Mouse (Mus musculus) left cerebral cortex, postnatal 4 days (tissue): ENCODE measurements at regions not wholly inside any gene's neighbourhood (a gene's known extent, or its start where the extent isn't known, plus 50 kb on each side); places are given as distances from the start of the nearest gene placed in this dataset.

Experiments used
- DNase-seq: peaks from one replicate; pipeline ENCODE4 v3.0.0-alpha.2; 2022
- intact Hi-C: fragments of 180-260 bp; cut with DNase I; formaldehyde crosslinking; loops from one replicate; pipeline ENCODE4 v1.15.1; 2025

- intact Hi-C loops, result no loop called here
- peak; percentile 21 for DNase-seq
Measured at GRCm38 (mm10) chr12:38928786-38929351, 149.7 kb downstream of the Etv1 start.

- intact Hi-C loops, result no loop called here
- DNase-seq, result no peak
Measured at GRCm38 (mm10) chr12:38929644-38930043, 150.5 kb downstream of the Etv1 start.

- no peak for DNase-seq
- intact Hi-C loops, result no loop called here
Measured at GRCm38 (mm10) chr12:38931769-38932168, 152.6 kb downstream of the Etv1 start.

GRCm38 (mm10) chr12:38959605-38960004 is 180.4 kb downstream of the Etv1 start:
- intact Hi-C loops, result no loop called here
- no peak for DNase-seq

GRCm38 (mm10) chr12:38962302-38962701 is 183.1 kb downstream of the Etv1 start:
- no peak for DNase-seq
- intact Hi-C loops, result no loop called here

GRCm38 (mm10) chr12:38970347-38970746 is 191.2 kb downstream of the Etv1 start:
- intact Hi-C loops, result no loop called here
- no peak for DNase-seq

- intact Hi-C loops, result no loop called here
- DNase-seq, result no peak
Measured at GRCm38 (mm10) chr12:38972205-38972604, 193.0 kb downstream of the Etv1 start.

GRCm38 (mm10) chr12:38975508-38975907 is 196.3 kb downstream of the Etv1 start:
- no peak for DNase-seq
- intact Hi-C loops, result no loop called here

- DNase-seq, result no peak
- intact Hi-C loops, result no loop called here
Measured at GRCm38 (mm10) chr12:38982423-38982822, 203.2 kb downstream of the Etv1 start.

- intact Hi-C loops, result no loop called here
Measured at GRCm38 (mm10) chr12:38985909-38986308, 206.7 kb downstream of the Etv1 start.

GRCm38 (mm10) chr12:38986346-38986745 is 207.2 kb downstream of the Etv1 start:
- no peak for DNase-seq
- intact Hi-C loops, result no loop called here

More at GRCm38 (mm10) chr12:38985909-38986308, 206.7 kb downstream of the Etv1 start:
- DNase-seq, result no peak

GRCm38 (mm10) chr12:38987277-38987676 is 208.1 kb downstream of the Etv1 start:
- no peak for DNase-seq
- intact Hi-C loops, result no loop called here

GRCm38 (mm10) chr12:38987819-38988218 is 208.6 kb downstream of the Etv1 start:
- intact Hi-C loops, result no loop called here
- no peak for DNase-seq

- no peak for DNase-seq
- intact Hi-C loops, result no loop called here
Measured at GRCm38 (mm10) chr12:39027179-39027578, 248.0 kb downstream of the Etv1 start.

- intact Hi-C loops, result no loop called here
- no peak for DNase-seq
Measured at GRCm38 (mm10) chr12:39027948-39028347, 248.8 kb downstream of the Etv1 start.

- DNase-seq, result no peak
- intact Hi-C loops, result no loop called here
Measured at GRCm38 (mm10) chr12:39033982-39034381, 254.8 kb downstream of the Etv1 start.

GRCm38 (mm10) chr12:39036466-39037037 is 257.4 kb downstream of the Etv1 start:
- no peak for DNase-seq
- intact Hi-C loops, result no loop called here

- DNase-seq, result no peak
- intact Hi-C loops, result no loop called here
Measured at GRCm38 (mm10) chr12:39038077-39038476, 258.9 kb downstream of the Etv1 start.

- intact Hi-C loops, result no loop called here
- DNase-seq, result no peak
Measured at GRCm38 (mm10) chr12:39038656-39039055, 259.5 kb downstream of the Etv1 start.

GRCm38 (mm10) chr12:39047126-39047525 is 267.9 kb downstream of the Etv1 start:
- no peak for DNase-seq
- intact Hi-C loops, result no loop called here

GRCm38 (mm10) chr12:39048441-39048840 is 269.3 kb downstream of the Etv1 start:
- no peak for DNase-seq
- intact Hi-C loops, result no loop called here

GRCm38 (mm10) chr12:39048958-39049357 is 269.8 kb downstream of the Etv1 start:
- DNase-seq, result no peak
- intact Hi-C loops, result no loop called here
